In the genomic region with DNA sequence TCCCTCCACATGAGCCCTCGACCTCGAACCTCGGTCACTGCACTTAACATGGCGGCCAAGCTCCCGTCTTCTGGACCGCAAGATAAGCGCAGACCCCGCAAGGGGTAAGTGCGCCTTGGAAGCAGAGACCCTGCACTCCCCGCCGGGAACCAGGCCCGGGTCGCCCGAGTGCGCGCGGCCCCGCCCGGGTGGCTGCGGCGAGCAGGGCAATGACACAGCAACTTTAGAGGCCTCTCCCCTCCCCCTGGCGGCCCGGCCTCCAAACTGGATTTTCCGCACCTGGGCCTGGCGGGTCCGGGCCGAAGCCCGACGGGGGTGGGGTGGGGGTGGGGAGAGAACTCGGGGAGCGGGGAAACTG, we compare ENCODE assay signal across 8 mouse cellular contexts. TPM values are rescaled to one million over a fixed set of nuclear protein-coding genes. Genes with fewer than 3 reads are reported as not detected.
DNase-seq lines count a peak whose midpoint lies in the region; ATAC-seq and TF ChIP-seq lines count a peak whose summit lies in the region.

No protein-coding gene starts in this region.

- H3K9me3 ChIP-seq in heart, embryonic 16.5 days (replicated peaks; ENCODE audit: control insufficient read depth, low read length): no peaks in the 10 kb centered on the region
- no peaks in the 10 kb centered on the region for H3K9me3 ChIP-seq in lung, embryonic 15.5 days

- H3K79me2 ChIP-seq in C2C12 (ENCODE audit: control insufficient read depth, insufficient read depth): peaks cover 95% of the 10 kb centered on the region

- peaks cover 38% of the 10 kb centered on the region for H3K36me3 ChIP-seq in C2C12 (ENCODE audit: control insufficient read depth, insufficient read depth)
- H3K36me3 ChIP-seq in heart, embryonic 16.5 days (ENCODE audit: control insufficient read depth, insufficient read depth): peaks cover 14% of the 10 kb centered on the region
- peaks cover 25% of the 10 kb centered on the region for H3K36me3 ChIP-seq in lung, embryonic 15.5 days

- peak overlapping the region; percentile 100 for H3K27ac ChIP-seq in heart, embryonic 16.5 days (ENCODE audit: low read length)
- peak overlapping the region; percentile 100 for H3K27ac ChIP-seq in lung, embryonic 15.5 days

- no peak for TF ChIP-seq CTCF in C2C12 (IDR thresholded peaks at IDR 0.05; ENCODE audit: control insufficient read depth, insufficient read depth, insufficient read length)

- WGBS in heart, embryonic 16.5 days: under 1% methylated on average over 30 of the region's 31 CpGs
- under 1% methylated on average over 28 of the region's 31 CpGs for WGBS in lung, embryonic 15.5 days

- H3K9ac ChIP-seq in heart, embryonic 16.5 days (ENCODE audit: low read length): peak overlapping the region; percentile 100
- H3K9ac ChIP-seq in lung, embryonic 15.5 days: peak overlapping the region; percentile 94

- peak; percentile 85 to 92 for DNase-seq in adrenal gland, postnatal 36 days
- peak; percentile 92 to 95 for DNase-seq in kidney, postnatal 36 days
- peak; percentile 85 for DNase-seq in ovary, postnatal 36 days (ENCODE audit: low spot score)

- H3K4me2 ChIP-seq in heart, embryonic 16.5 days (ENCODE audit: low read depth, low read length): peak overlapping the region; percentile 83
- peak overlapping the region; percentile 82 for H3K4me2 ChIP-seq in lung, embryonic 15.5 days

- H3K27me3 ChIP-seq in C2C12 (ENCODE audit: control insufficient read depth, insufficient read depth, insufficient read length): no peaks in the 10 kb centered on the region
- no peaks in the 10 kb centered on the region for H3K27me3 ChIP-seq in heart, embryonic 16.5 days (ENCODE audit: control insufficient read depth, insufficient read depth, low read length)
- no peaks in the 10 kb centered on the region for H3K27me3 ChIP-seq in lung, embryonic 15.5 days

- peak overlapping the region; percentile 86 for H3K4me3 ChIP-seq in C2C12 (ENCODE audit: insufficient read depth, poor library complexity, severe bottlenecking)
- H3K4me3 ChIP-seq in heart, embryonic 16.5 days (ENCODE audit: low read length): peak overlapping the region; percentile 89
- H3K4me3 ChIP-seq in lung, embryonic 15.5 days: peak overlapping the region; percentile 75

- H3ac ChIP-seq in C2C12 (ENCODE audit: control insufficient read depth, insufficient read length, low read depth): peak overlapping the region; percentile 92

- peaks cover 24% of the 10 kb centered on the region for H3K4me1 ChIP-seq in heart, embryonic 16.5 days (ENCODE audit: control insufficient read depth, insufficient read depth, low read length)
- peaks cover 28% of the 10 kb centered on the region for H3K4me1 ChIP-seq in lung, embryonic 15.5 days

- peak; percentile 50 for ATAC-seq in erythroid progenitor cell, adult 5-6 weeks (replicated peaks; ENCODE audit: low FRiP score, poor library complexity, severe bottlenecking)
- peak; percentile 6 for ATAC-seq in heart, embryonic 16.5 days (replicated peaks; ENCODE audit: extremely low read depth, insufficient read depth, low FRiP score)
- peak; percentile 17 for ATAC-seq in lung, embryonic 15.5 days (ENCODE audit: borderline replicate concordance, extremely low read depth, low FRiP score, low TSS enrichment)
- no peak for ATAC-seq in inflammation-experienced regulatory T-cells, adult 6 months

- peaks cover 68% of the 10 kb centered on the region for H3K79me3 ChIP-seq in C2C12 (ENCODE audit: low read depth)

TF ChIP-seq in C2C12, 6 proteins besides CTCF, POLR2A, EP300 and RAD21:
- TF ChIP-seq CEBPB (IDR thresholded peaks at IDR 0.05; ENCODE audit: low read depth) (no peak), FOSL1 (IDR thresholded peaks at IDR 0.05; ENCODE audit: insufficient read depth, low read length, poor library complexity, severe bottlenecking) (no peak), MYOD1 (IDR thresholded peaks at IDR 0.05; ENCODE audit: control insufficient read depth, insufficient read length, low read depth) (no peak)

RNA-seq across cellular contexts. Expression of gene H2-DMa, which starts 1.5 kb away (rescaled TPM):
- polyA plus RNA-seq in C2C12 (2012; fragmentation: generic; extraction: Trizol): 5.2 TPM
- 10 to 100 TPM; 11.4 to 12.7 TPM for total RNA-seq in adrenal gland, postnatal 36 days (2021)
- total RNA-seq in erythroid progenitor cell, adult 5-6 weeks (2015; ENCODE audit: low replicate concordance): 14.4 and 17.2 TPM in 2 replicates
- 12.3 and 20.4 TPM in 2 replicates for total RNA-seq in erythroid progenitor cell, adult 5-6 weeks (2017; ENCODE audit: low replicate concordance)
- polyA plus RNA-seq in heart, embryonic 16.5 days (2015; fragmentation: Nextera tagmentation; extraction: Ambion mirVana): 10.9 and 13.8 TPM in 2 replicates
- polyA plus RNA-seq in lung, embryonic 15.5 days (2015; fragmentation: Nextera tagmentation; extraction: Ambion mirVana): 12.1 and 13.8 TPM in 2 replicates
- polyA plus RNA-seq in inflammation-experienced regulatory T-cells, adult 6 months (2017; shearing (Covaris generic)): 100 to 1,000 TPM in 2 of 3 experiments, 10 to 100 TPM in 1; 75.8 to 241 (median 198) TPM

RNA-seq across cellular contexts. Expression of gene Brd2, which starts 1.6 kb away (rescaled TPM):
- polyA plus RNA-seq in C2C12 (2012; fragmentation: generic; extraction: Trizol): 127 TPM
- total RNA-seq in adrenal gland, postnatal 36 days (2021): 100 to 1,000 TPM; 213 to 224 TPM
- 199 and 208 TPM in 2 replicates for total RNA-seq in erythroid progenitor cell, adult 5-6 weeks (2015; ENCODE audit: low replicate concordance)
- total RNA-seq in erythroid progenitor cell, adult 5-6 weeks (2017; ENCODE audit: low replicate concordance): 191 and 208 TPM in 2 replicates
- 69.4 and 71.9 TPM in 2 replicates for polyA plus RNA-seq in heart, embryonic 16.5 days (2015; fragmentation: Nextera tagmentation; extraction: Ambion mirVana)
- polyA plus RNA-seq in lung, embryonic 15.5 days (2015; fragmentation: Nextera tagmentation; extraction: Ambion mirVana): 102 and 106 TPM in 2 replicates
- polyA plus RNA-seq in inflammation-experienced regulatory T-cells, adult 6 months (2017; shearing (Covaris generic)): 100 to 1,000 TPM; 115 to 154 (median 144) TPM

RNA-seq across cellular contexts. Expression of gene H2-DMb2, which starts 22.3 kb away (rescaled TPM):
- not detected for polyA plus RNA-seq in C2C12 (2012; fragmentation: generic; extraction: Trizol)
- total RNA-seq in adrenal gland, postnatal 36 days (2021): 1 to 10 TPM in 1 of 2 experiments, under 1 TPM in 1; 0.72 to 2.2 TPM
- total RNA-seq in erythroid progenitor cell, adult 5-6 weeks (2015; ENCODE audit: low replicate concordance): 3.2 and 4.6 TPM in 2 replicates
- 2.0 and 2.8 TPM in 2 replicates for total RNA-seq in erythroid progenitor cell, adult 5-6 weeks (2017; ENCODE audit: low replicate concordance)
- polyA plus RNA-seq in heart, embryonic 16.5 days (2015; fragmentation: Nextera tagmentation; extraction: Ambion mirVana): 2.5 and 6.1 TPM in 2 replicates
- polyA plus RNA-seq in lung, embryonic 15.5 days (2015; fragmentation: Nextera tagmentation; extraction: Ambion mirVana): 1.8 and 1.9 TPM in 2 replicates
- 10 to 100 TPM in 2 of 3 experiments, 1 to 10 TPM in 1; 9.2 to 14.4 (median 11.3) TPM for polyA plus RNA-seq in inflammation-experienced regulatory T-cells, adult 6 months (2017; shearing (Covaris generic))

RNA-seq across cellular contexts. Expression of gene H2-Oa, which starts 28.7 kb away (rescaled TPM):
- polyA plus RNA-seq in C2C12 (2012; fragmentation: generic; extraction: Trizol): not detected
- total RNA-seq in adrenal gland, postnatal 36 days (2021): not detected
- total RNA-seq in erythroid progenitor cell, adult 5-6 weeks (2015; ENCODE audit: low replicate concordance): not detected in 2 replicates
- total RNA-seq in erythroid progenitor cell, adult 5-6 weeks (2017; ENCODE audit: low replicate concordance): 0.39 and 1.5 TPM in 2 replicates
- polyA plus RNA-seq in heart, embryonic 16.5 days (2015; fragmentation: Nextera tagmentation; extraction: Ambion mirVana): 0.97 and 3.1 TPM in 2 replicates
- 0.44 and 1.0 TPM in 2 replicates for polyA plus RNA-seq in lung, embryonic 15.5 days (2015; fragmentation: Nextera tagmentation; extraction: Ambion mirVana)
- polyA plus RNA-seq in inflammation-experienced regulatory T-cells, adult 6 months (2017; shearing (Covaris generic)): 10 to 100 TPM; 14.3 to 81.2 (median 53.9) TPM

RNA-seq across cellular contexts. Expression of gene H2-DMb1, which starts 32.1 kb away (rescaled TPM):
- polyA plus RNA-seq in C2C12 (2012; fragmentation: generic; extraction: Trizol): not detected
- total RNA-seq in adrenal gland, postnatal 36 days (2021): 1 to 10 TPM; 3.5 to 6.0 TPM
- 18.0 and 34.8 TPM in 2 replicates for total RNA-seq in erythroid progenitor cell, adult 5-6 weeks (2015; ENCODE audit: low replicate concordance)
- 3.9 and 23.1 TPM in 2 replicates for total RNA-seq in erythroid progenitor cell, adult 5-6 weeks (2017; ENCODE audit: low replicate concordance)
- polyA plus RNA-seq in heart, embryonic 16.5 days (2015; fragmentation: Nextera tagmentation; extraction: Ambion mirVana): 2.3 and 4.0 TPM in 2 replicates
- polyA plus RNA-seq in lung, embryonic 15.5 days (2015; fragmentation: Nextera tagmentation; extraction: Ambion mirVana): 2.0 and 3.2 TPM in 2 replicates
- polyA plus RNA-seq in inflammation-experienced regulatory T-cells, adult 6 months (2017; shearing (Covaris generic)): 1 to 10 TPM; 2.3 to 5.0 (median 4.5) TPM
